In genomic region chr7:126663646-126664045, GRCm38 (mm10) we compare ENCODE assay signal across 15 mouse cellular contexts. TPM values are rescaled to one million over a fixed set of nuclear protein-coding genes. Genes with fewer than 3 reads are reported as not detected.
DNase-seq lines count a peak whose midpoint lies in the region; ATAC-seq and TF ChIP-seq lines count a peak whose summit lies in the region.
"Had no signal": no experiment of that assay in that cellular context is flagged by ENCODE, and none has a peak within 500 bp of the region (broad histone marks: within the 10 kb centered on the region; RNA-seq: fewer than 3 reads in every experiment).

No protein-coding gene starts in this region.

- H3K27me3 ChIP-seq in heart, embryonic 15.5 days, result no peaks in the 10 kb centered on the region
- H3K27me3 ChIP-seq in heart, embryonic 11.5 days (ENCODE audit: control insufficient read depth, insufficient read depth, low read length), result no peaks in the 10 kb centered on the region
- no peaks in the 10 kb centered on the region for H3K27me3 ChIP-seq in thymus, adult 2 months (ENCODE audit: control insufficient read depth, insufficient read depth, low read length)
- H3K27me3 ChIP-seq in intestine, embryonic 16.5 days (replicated peaks; ENCODE audit: control insufficient read depth, insufficient read depth, low read length), result no peaks in the 10 kb centered on the region
- H3K27me3 ChIP-seq: forebrain, embryonic 13.5 days; liver, embryonic 15.5 days; midbrain, embryonic 12.5 days had no signal

- no peak overlapping the region for H3K9ac ChIP-seq in heart, embryonic 15.5 days
- H3K9ac ChIP-seq in heart, embryonic 11.5 days (ENCODE audit: low read depth, low read length), result no peak overlapping the region
- no peak overlapping the region for H3K9ac ChIP-seq in intestine, embryonic 16.5 days (ENCODE audit: low read depth, low read length)
- H3K9ac ChIP-seq: forebrain, embryonic 13.5 days; liver, embryonic 15.5 days; midbrain, embryonic 12.5 days had no signal

- DNase-seq in thymus, adult 2 months, result no peak
- no peak for DNase-seq in thymus, adult 18-20 months
- DNase-seq in cerebellum, adult 11 months, result no peak
- no peak for DNase-seq in cerebellum, postnatal 14 days
- DNase-seq: adrenal gland, postnatal 25 days; heart, postnatal 36 days; kidney, adult 18-20 months; right cerebral cortex, postnatal 4 days; thymus, postnatal 4 days had no signal

- H3K4me3 ChIP-seq in heart, embryonic 15.5 days, result no peak overlapping the region
- no peak overlapping the region for H3K4me3 ChIP-seq in heart, embryonic 11.5 days (ENCODE audit: low read depth, low read length)
- no peak overlapping the region for H3K4me3 ChIP-seq in thymus, adult 2 months (ENCODE audit: control insufficient read depth, insufficient read depth, low read length)
- no peak overlapping the region for H3K4me3 ChIP-seq in intestine, embryonic 16.5 days (ENCODE audit: low read length)
- H3K4me3 ChIP-seq: forebrain, embryonic 13.5 days; liver, embryonic 15.5 days; midbrain, embryonic 12.5 days had no signal

- 66% methylated on average over 8 of the region's 8 CpGs for WGBS in heart, embryonic 15.5 days
- 72% methylated on average over 8 of the region's 8 CpGs for WGBS in heart, embryonic 11.5 days (ENCODE audit: insufficient replicate concordance)
- 86% methylated on average over 8 of the region's 8 CpGs for WGBS in thymus, adult 2 months
- WGBS in intestine, embryonic 16.5 days, result 57% methylated on average over 8 of the region's 8 CpGs

- no peak for TF ChIP-seq CTCF in thymus, adult 2 months (IDR thresholded peaks at IDR 0.05; ENCODE audit: borderline replicate concordance, control insufficient read depth, extremely low read depth, insufficient read depth, low read length, poor library complexity)

- peaks cover 16% of the 10 kb centered on the region; the same call in 1 of the 2 replicates for H3K36me3 ChIP-seq in heart, embryonic 15.5 days
- no peaks in the 10 kb centered on the region for H3K36me3 ChIP-seq in heart, embryonic 11.5 days (ENCODE audit: control insufficient read depth, insufficient read depth, low read length)
- peaks cover 23% of the 10 kb centered on the region for H3K36me3 ChIP-seq in thymus, adult 2 months (ENCODE audit: control insufficient read depth, insufficient read depth, low read length)
- no peaks in the 10 kb centered on the region; the same call in 1 of the 2 replicates for H3K36me3 ChIP-seq in intestine, embryonic 16.5 days (ENCODE audit: control insufficient read depth, insufficient read depth, low read length)

- H3K4me2 ChIP-seq in heart, embryonic 15.5 days, result no peak overlapping the region
- H3K4me2 ChIP-seq in heart, embryonic 11.5 days, result no peak overlapping the region
- H3K4me2 ChIP-seq in intestine, embryonic 16.5 days (ENCODE audit: low read depth, low read length), result no peak overlapping the region
- H3K4me2 ChIP-seq: forebrain, embryonic 13.5 days; liver, embryonic 15.5 days; midbrain, embryonic 12.5 days had no signal

- peak overlapping the region; percentile 8; the same call in 1 of the 2 replicates for H3K27ac ChIP-seq in heart, embryonic 15.5 days
- H3K27ac ChIP-seq in heart, embryonic 11.5 days (ENCODE audit: low read depth, low read length), result no peak overlapping the region
- peak overlapping the region; percentile 33; the same call in 1 of the 2 replicates for H3K27ac ChIP-seq in thymus, adult 2 months (ENCODE audit: control insufficient read depth, insufficient read depth, low read length)
- H3K27ac ChIP-seq in intestine, embryonic 16.5 days (ENCODE audit: low read length), result peak overlapping the region; percentile 49; the same call in 1 of the 2 replicates
- H3K27ac ChIP-seq: forebrain, embryonic 13.5 days; liver, embryonic 15.5 days; midbrain, embryonic 12.5 days had no signal

- no peaks in the 10 kb centered on the region for H3K4me1 ChIP-seq in heart, embryonic 15.5 days (replicated peaks)
- H3K4me1 ChIP-seq in heart, embryonic 11.5 days (ENCODE audit: control insufficient read depth, insufficient read depth, low read length), result no peaks in the 10 kb centered on the region
- H3K4me1 ChIP-seq in thymus, adult 2 months (replicated peaks; ENCODE audit: control insufficient read depth, insufficient read depth, low read length), result 0 out of 2 replicates have a peak, but pooled peaks cover 2% of the 10 kb centered on the region
- H3K4me1 ChIP-seq in intestine, embryonic 16.5 days (ENCODE audit: control insufficient read depth, insufficient read depth, low read length), result peaks cover 30% of the 10 kb centered on the region
- H3K4me1 ChIP-seq: forebrain, embryonic 13.5 days; midbrain, embryonic 12.5 days had no signal

- no peak for ATAC-seq in heart, embryonic 15.5 days (replicated peaks; ENCODE audit: insufficient number of reproducible peaks, insufficient read depth, low FRiP score, low read depth)
- no peak for ATAC-seq in heart, embryonic 11.5 days (replicated peaks; ENCODE audit: insufficient number of reproducible peaks, low FRiP score, low TSS enrichment)
- peak; percentile 47 for ATAC-seq in intestine, embryonic 16.5 days
- ATAC-seq: forebrain, embryonic 13.5 days had no signal

- H3K9me3 ChIP-seq in heart, embryonic 15.5 days (replicated peaks), result no peaks in the 10 kb centered on the region
- H3K9me3 ChIP-seq in heart, embryonic 11.5 days (replicated peaks; ENCODE audit: control insufficient read depth, low read length), result no peaks in the 10 kb centered on the region
- H3K9me3 ChIP-seq in intestine, embryonic 16.5 days (ENCODE audit: control insufficient read depth, low read length), result no peaks in the 10 kb centered on the region
- H3K9me3 ChIP-seq: forebrain, embryonic 13.5 days; liver, embryonic 15.5 days; midbrain, embryonic 12.5 days had no signal

- TF ChIP-seq POLR2A in thymus, adult 2 months (IDR thresholded peaks at IDR 0.05; ENCODE audit: control insufficient read depth, extremely low read depth, insufficient read depth, low read length, poor library complexity), result no peak

RNA-seq across cellular contexts. Expression of gene Sult1a1, which starts 12.6 kb away (rescaled TPM):
- polyA plus RNA-seq in heart, embryonic 15.5 days (2015; fragmentation: Nextera tagmentation; extraction: Ambion mirVana), result 13.0 and 14.2 TPM in 2 replicates
- polyA plus RNA-seq in heart, embryonic 11.5 days (2014; fragmentation: Nextera tagmentation; extraction: Ambion mirVana), result 2.4 and 2.5 TPM in 2 replicates
- polyA plus RNA-seq in thymus, adult 2 months (2012; rRNA removed), result 8.6 and 14.8 TPM in 2 replicates
- polyA plus RNA-seq in intestine, embryonic 16.5 days (2015; fragmentation: Nextera tagmentation; extraction: Ambion mirVana), result 7.5 and 7.6 TPM in 2 replicates

RNA-seq across cellular contexts. Expression of gene Sgf29, which starts 14.5 kb away (rescaled TPM):
- polyA plus RNA-seq in heart, embryonic 15.5 days (2015; fragmentation: Nextera tagmentation; extraction: Ambion mirVana), result 21.0 and 33.5 TPM in 2 replicates
- polyA plus RNA-seq in heart, embryonic 11.5 days (2014; fragmentation: Nextera tagmentation; extraction: Ambion mirVana), result 24.7 and 28.9 TPM in 2 replicates
- 72.9 and 99.6 TPM in 2 replicates for polyA plus RNA-seq in thymus, adult 2 months (2012; rRNA removed)
- 42.7 and 49.8 TPM in 2 replicates for polyA plus RNA-seq in intestine, embryonic 16.5 days (2015; fragmentation: Nextera tagmentation; extraction: Ambion mirVana)

RNA-seq across cellular contexts. Expression of gene Bola2, which starts 31.6 kb away (rescaled TPM):
- polyA plus RNA-seq in heart, embryonic 15.5 days (2015; fragmentation: Nextera tagmentation; extraction: Ambion mirVana), result 87.6 and 98.0 TPM in 2 replicates
- 120 and 126 TPM in 2 replicates for polyA plus RNA-seq in heart, embryonic 11.5 days (2014; fragmentation: Nextera tagmentation; extraction: Ambion mirVana)
- polyA plus RNA-seq in thymus, adult 2 months (2012; rRNA removed), result 45.6 and 51.3 TPM in 2 replicates
- 111 and 112 TPM in 2 replicates for polyA plus RNA-seq in intestine, embryonic 16.5 days (2015; fragmentation: Nextera tagmentation; extraction: Ambion mirVana)

RNA-seq across cellular contexts. Expression of gene Slx1b, which starts 31.9 kb away (rescaled TPM):
- polyA plus RNA-seq in heart, embryonic 15.5 days (2015; fragmentation: Nextera tagmentation; extraction: Ambion mirVana), result 6.7 and 7.7 TPM in 2 replicates
- polyA plus RNA-seq in heart, embryonic 11.5 days (2014; fragmentation: Nextera tagmentation; extraction: Ambion mirVana), result 6.1 and 6.7 TPM in 2 replicates
- polyA plus RNA-seq in thymus, adult 2 months (2012; rRNA removed), result 34.6 and 36.7 TPM in 2 replicates
- 8.3 and 8.9 TPM in 2 replicates for polyA plus RNA-seq in intestine, embryonic 16.5 days (2015; fragmentation: Nextera tagmentation; extraction: Ambion mirVana)

RNA-seq across cellular contexts. Expression of gene Nupr1, which starts 33.0 kb away (rescaled TPM):
- polyA plus RNA-seq in heart, embryonic 15.5 days (2015; fragmentation: Nextera tagmentation; extraction: Ambion mirVana), result 14.2 and 19.8 TPM in 2 replicates
- polyA plus RNA-seq in heart, embryonic 11.5 days (2014; fragmentation: Nextera tagmentation; extraction: Ambion mirVana), result 1.2 and 2.8 TPM in 2 replicates
- polyA plus RNA-seq in thymus, adult 2 months (2012; rRNA removed), result 5.2 and 7.1 TPM in 2 replicates
- polyA plus RNA-seq in intestine, embryonic 16.5 days (2015; fragmentation: Nextera tagmentation; extraction: Ambion mirVana), result 70.8 and 73.3 TPM in 2 replicates
